Mouse (Mus musculus): ENCODE measurements around the gene Krtap13.
"Not testable (repeated sequence)": the region's sequence is repeated elsewhere in the genome, so short reads cannot be mapped to it uniquely, and the experiment has no call there.

The Krtap13 gene

GRCm38 (mm10) chr16:88751535-88751934, at the start of gene Krtap13:
Gene Krtap13 (minus strand): TSS chr16:88751635.
- not testable (repeated sequence) for DNase-seq (ENCODE audit: low spot score)

GRCm38 (mm10) chr16:88786786-88787185, 35.4 kb upstream of the Krtap13 start:
- DNase-seq (ENCODE audit: low spot score): no peak

- no peak for DNase-seq (ENCODE audit: low spot score)
Observed at GRCm38 (mm10) chr16:88777596-88777995, 26.2 kb upstream of the Krtap13 start, which contains the start of gene Gm5965. Gene Gm5965 (plus strand): TSS chr16:88777896.

GRCm38 (mm10) chr16:88774106-88774505, 22.7 kb upstream of the Krtap13 start, which contains the start of gene 2310057N15Rik:
Gene 2310057N15Rik (minus strand): TSS chr16:88774206.
- DNase-seq (ENCODE audit: low spot score): no peak

GRCm38 (mm10) chr16:88758547-88758946, 7.1 kb upstream of the Krtap13 start, which contains the start of gene 2310034C09Rik:
Gene 2310034C09Rik (plus strand): TSS chr16:88758847.
- DNase-seq (ENCODE audit: low spot score): not testable (repeated sequence)

- no peak for DNase-seq (ENCODE audit: low spot score)
Observed at GRCm38 (mm10) chr16:88747943-88748342, 3.5 kb downstream of the Krtap13 start.

GRCm38 (mm10) chr16:88744750-88745340, 6.6 kb downstream of the Krtap13 start:
- no peak for DNase-seq (ENCODE audit: low spot score)

GRCm38 (mm10) chr16:88735391-88735790, 16.0 kb downstream of the Krtap13 start:
- no peak for DNase-seq (ENCODE audit: low spot score)

- no peak for DNase-seq (ENCODE audit: low spot score)
Observed at GRCm38 (mm10) chr16:88728812-88729275, 22.6 kb downstream of the Krtap13 start, which contains the start of gene Krtap13-1. Gene Krtap13-1 (plus strand): TSS chr16:88728862.

GRCm38 (mm10) chr16:88720031-88720430, 31.4 kb downstream of the Krtap13 start:
- DNase-seq (ENCODE audit: low spot score): no peak

- DNase-seq (ENCODE audit: low spot score): no peak
Observed at GRCm38 (mm10) chr16:88716549-88716948, 34.9 kb downstream of the Krtap13 start.

GRCm38 (mm10) chr16:88711245-88711644, 40.2 kb downstream of the Krtap13 start:
- DNase-seq (ENCODE audit: low spot score): no peak

- DNase-seq (ENCODE audit: low spot score): no peak
Observed at GRCm38 (mm10) chr16:88710757-88711156, 40.7 kb downstream of the Krtap13 start.

- DNase-seq (ENCODE audit: low spot score): no peak
Observed at GRCm38 (mm10) chr16:88707496-88708012, 43.9 kb downstream of the Krtap13 start, which contains the start of gene 2310061N02Rik. Gene 2310061N02Rik (minus strand): TSS chr16:88707962.

GRCm38 (mm10) chr16:88701072-88701864, 50.2 kb downstream of the Krtap13 start:
- no peak for DNase-seq (ENCODE audit: low spot score)
